Mouse (Mus musculus) subcutaneous adipose tissue, adult 2 months (tissue): ENCODE data around the gene Pou6f1. TPM values are rescaled to one million over a fixed set of nuclear protein-coding genes. Genes with fewer than 3 reads are reported as not detected.

ENCODE experiments used
- polyA plus RNA-seq: library from polyadenylated mRNA; depleted of rRNA; stranded (reverse); fragments of >200 nt; gene quantifications from 2 replicates; pipeline ENCODE4 v1.2.3, GENCODE M21; 2012; ENCODE audit warnings: low replicate concordance; rRNA removed

Gene Pou6f1
- polyA plus RNA-seq: 25.9 and 36.4 TPM in 2 replicates

GRCm38 (mm10) chr15:100599276-100600046, at the start of gene Pou6f1:
Gene Pou6f1 (minus strand): TSS chr15:100599984.

GRCm38 (mm10) chr15:100636700-100637501, 37.1 kb upstream of the Pou6f1 start, which contains the start of gene Smagp:
Gene Smagp (minus strand): TSS chr15:100636940.

GRCm38 (mm10) chr15:100614996-100615824, 15.4 kb upstream of the Pou6f1 start, which contains the start of gene Dazap2:
Gene Dazap2 (plus strand): TSS chr15:100615349.

GRCm38 (mm10) chr15:100551326-100552307, 48.2 kb downstream of the Pou6f1 start, which contains the start of gene Tfcp2:
Gene Tfcp2 (minus strand): TSS chr15:100552008.

Other genes with a start within 250 kb of the Pou6f1 start
- gene Methig1, start 246.8 kb downstream of the Pou6f1 start, polyA plus RNA-seq: 0.10 TPM in 1 of 2 replicates, not detected in the other
- gene Mettl7a2, start 246.8 kb downstream of the Pou6f1 start, polyA plus RNA-seq: not detected in 2 replicates
- not detected in 2 replicates for gene Higd1c, start 235.4 kb downstream of the Pou6f1 start, polyA plus RNA-seq
- not detected in 2 replicates for gene Gm5475, start 177.8 kb downstream of the Pou6f1 start, polyA plus RNA-seq
- gene Slc11a2, start 174.9 kb downstream of the Pou6f1 start, polyA plus RNA-seq: 38.9 and 55.0 TPM in 2 replicates
- 92.1 and 133 TPM in 2 replicates for gene Letmd1, start 131.0 kb downstream of the Pou6f1 start, polyA plus RNA-seq
- 3.7 and 6.8 TPM in 2 replicates for gene Csrnp2, start 104.5 kb downstream of the Pou6f1 start, polyA plus RNA-seq
- gene Tfcp2, start 48.0 kb downstream of the Pou6f1 start, polyA plus RNA-seq: 9.0 and 18.5 TPM in 2 replicates
- gene Dazap2, start 15.4 kb upstream of the Pou6f1 start, polyA plus RNA-seq: 511 and 671 TPM in 2 replicates
- 43.6 and 51.9 TPM in 2 replicates for gene Smagp, start 37.0 kb upstream of the Pou6f1 start, polyA plus RNA-seq
- 2.9 and 6.6 TPM in 2 replicates for gene Bin2, start 69.6 kb upstream of the Pou6f1 start, polyA plus RNA-seq
- 21.9 and 86.1 TPM in 2 replicates for gene Cela1, start 87.9 kb upstream of the Pou6f1 start, polyA plus RNA-seq
- 0.52 and 1.5 TPM in 2 replicates for gene Galnt6, start 129.4 kb upstream of the Pou6f1 start, polyA plus RNA-seq
- gene Slc4a8, start 161.8 kb upstream of the Pou6f1 start, polyA plus RNA-seq: 1.8 and 4.7 TPM in 2 replicates